Mouse (Mus musculus) lung, embryonic 16.5 days (tissue): ENCODE measurements around the gene Rbms1. TPM values are rescaled to one million over a fixed set of nuclear protein-coding genes. Genes with fewer than 3 reads are reported as not detected.

Experiments
- ATAC-seq: fragments of 200-750 bp; cut with Nextera tagmentation; 2 replicates; pipeline ENCODE4 v1.8.0; 2017; ENCODE audit warnings: low read depth, mild to moderate bottlenecking, moderate library complexity
- H3K27ac ChIP-seq: fragments of 300-500 bp; sonication (generic); 2 replicates; pipeline ENCODE4 v1.5.1; 2014; ENCODE audit warnings: mild to moderate bottlenecking, control low read depth, low read length
- H3K27me3 ChIP-seq: fragments of 300-500 bp; sonication (generic); 2 replicates; pipeline ENCODE4 v1.6.1; 2014; ENCODE audit warnings: low read depth, low read length, mixed read lengths; ENCODE audit not compliant: control insufficient read depth, insufficient read depth
- H3K36me3 ChIP-seq: fragments of 300-500 bp; sonication (generic); 2 replicates; pipeline ENCODE4 v1.6.1; 2014; ENCODE audit warnings: low read length; ENCODE audit not compliant: control insufficient read depth, insufficient read depth
- H3K4me1 ChIP-seq: fragments of 300-500 bp; sonication (generic); replicated peaks from 2 replicates; pipeline ENCODE4 v1.6.1; 2014; ENCODE audit warnings: low read length, mixed read lengths; ENCODE audit not compliant: control insufficient read depth, insufficient read depth
- H3K4me2 ChIP-seq: fragments of 300-500 bp; sonication (generic); 2 replicates; pipeline ENCODE4 v1.6.1; 2014; ENCODE audit warnings: low read depth, low read length, control low read depth
- H3K4me3 ChIP-seq: fragments of 300-500 bp; sonication (generic); 2 replicates; pipeline ENCODE4 v1.5.1; 2014; ENCODE audit warnings: mild to moderate bottlenecking, low read length, control low read depth
- H3K9ac ChIP-seq: fragments of 300-500 bp; sonication (generic); 2 replicates; pipeline ENCODE4 v1.6.1; 2014; ENCODE audit warnings: low read length, control low read depth
- H3K9me3 ChIP-seq: fragments of 300-500 bp; sonication (generic); 2 replicates; pipeline ENCODE4 v1.6.1; 2016; ENCODE audit warnings: low read length; ENCODE audit not compliant: control insufficient read depth
- WGBS: fragments of 180-500 bp; shearing (Covaris S2); extraction: QIAGEN DNeasy Blood & Tissue Kit; methylation state at CpG from one replicate; pipeline ENCODE4 v1.1.7; 2014; 5-methylcytosine and 5-hydroxymethylcytosine counted together
- polyA plus RNA-seq: library from polyadenylated mRNA; unstranded; fragments of >200 nt; fragmentation: Nextera tagmentation; extraction: Ambion mirVana; gene quantifications from 2 replicates; pipeline ENCODE4 v1.2.1, GENCODE M21; 2015

Gene Rbms1
- polyA plus RNA-seq, 1 experiment from 2014 or later, result 129 TPM

DNA sequence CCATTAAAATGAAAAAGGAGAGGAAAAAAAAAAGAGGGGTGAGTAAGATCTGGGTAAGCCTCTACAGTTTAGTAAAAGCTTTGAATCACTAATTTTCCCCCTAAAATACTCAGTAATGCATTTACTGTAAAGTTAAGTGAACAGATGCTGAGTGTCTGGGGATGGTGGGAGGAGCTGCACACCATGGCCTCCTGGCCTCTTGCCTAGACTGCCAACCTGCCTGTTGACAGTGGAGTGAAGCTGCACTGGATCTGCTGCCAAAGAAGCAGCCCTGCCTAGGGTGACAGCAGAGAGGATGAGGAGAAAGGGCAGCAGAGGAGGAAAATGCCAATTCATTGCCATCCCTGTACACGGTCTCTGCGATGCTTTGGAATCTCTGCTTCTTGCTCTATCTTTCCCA, 99.2 kb downstream of the Rbms1 start:
- H3K27ac ChIP-seq, result peak overlapping the region; percentile 72
- H3K27me3 ChIP-seq, result no peaks in the 10 kb centered on the region
- H3K4me3 ChIP-seq, result no peak overlapping the region
- no peak overlapping the region for H3K4me2 ChIP-seq
- H3K9ac ChIP-seq, result no peak overlapping the region
- H3K9me3 ChIP-seq, result no peaks in the 10 kb centered on the region
- 84% methylated on average over 2 of the region's 2 CpGs for WGBS
- peak; percentile 62 for ATAC-seq
- H3K36me3 ChIP-seq, result peaks cover 7% of the 10 kb centered on the region
- peaks cover 41% of the 10 kb centered on the region for H3K4me1 ChIP-seq

DNA sequence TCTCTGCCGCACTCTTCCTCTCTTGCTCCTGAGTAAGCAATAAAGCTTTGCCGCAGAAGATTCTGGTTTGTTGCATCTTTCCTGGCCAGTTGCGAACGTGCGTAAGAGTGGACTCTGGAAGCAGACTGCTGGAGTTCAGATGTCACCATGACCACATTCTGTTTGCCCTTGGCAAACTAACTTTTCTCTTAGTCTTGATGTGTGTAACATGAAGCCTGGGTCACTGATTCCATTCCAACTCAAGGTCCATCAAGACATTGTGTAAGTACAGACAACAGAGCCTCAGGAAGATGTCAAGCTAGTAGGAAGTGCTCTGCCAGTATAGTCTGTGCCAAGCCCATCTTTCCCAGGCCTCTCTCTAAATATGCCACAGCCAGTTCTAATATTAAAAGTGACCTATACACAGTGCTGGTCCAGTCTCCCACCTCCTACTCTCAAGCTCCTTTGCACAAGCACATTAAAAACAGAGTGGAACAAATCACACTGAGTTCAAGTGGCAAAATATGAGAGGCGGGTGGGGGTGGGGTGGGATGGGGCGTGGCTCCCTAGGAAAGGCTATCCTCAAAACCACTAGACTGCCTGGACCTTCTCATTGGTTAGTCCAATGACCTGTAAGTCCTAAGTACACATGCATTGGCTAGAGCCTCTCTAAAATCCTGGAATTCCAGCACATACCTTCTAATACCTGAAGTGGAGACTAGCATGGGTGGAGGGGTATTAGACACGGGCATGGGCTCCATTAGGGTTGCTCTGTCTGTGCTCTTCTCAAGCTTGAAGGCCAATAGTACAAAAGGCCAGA, 99.9 kb downstream of the Rbms1 start:
- Histone ChIP-seq H3K9ac (no peak overlapping the region), H3K36me3 (peaks cover 13% of the 10 kb centered on the region), H3K27ac (peak overlapping the region; percentile 72), H3K4me1 (peaks cover 36% of the 10 kb centered on the region), H3K4me3 (no peak overlapping the region), H3K27me3 (no peaks in the 10 kb centered on the region), H3K9me3 (peaks cover 2% of the 10 kb centered on the region; the same call in 1 of the 2 replicates), H3K4me2 (no peak overlapping the region)
- peak; percentile 85 for ATAC-seq
- 69% methylated on average over 8 of the region's 8 CpGs for WGBS

DNA sequence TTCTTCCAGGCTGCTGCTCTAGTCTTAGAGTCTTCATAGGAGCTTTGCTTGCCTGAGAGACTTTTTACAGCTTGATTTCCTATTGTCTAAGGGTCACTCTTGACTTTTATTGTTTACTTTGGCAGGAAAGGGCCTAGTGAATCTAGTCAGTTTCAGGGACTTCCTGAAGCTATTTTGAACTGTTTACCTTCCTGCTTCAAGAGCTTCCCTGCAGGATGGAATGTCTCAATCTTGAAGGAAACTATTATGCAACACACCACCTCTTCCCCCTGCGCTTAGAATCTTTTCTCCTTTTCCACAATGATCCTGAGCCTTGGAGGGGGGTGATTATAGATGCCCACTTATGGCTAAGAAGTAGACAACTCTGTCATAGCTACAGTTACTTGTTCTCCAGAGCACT, 104.9 kb downstream of the Rbms1 start:
- Histone ChIP-seq H3K4me1 (peaks cover 30% of the 10 kb centered on the region), H3K4me3 (no peak overlapping the region), H3K9me3 (peaks cover 2% of the 10 kb centered on the region; the same call in 1 of the 2 replicates), H3K27ac (no peak overlapping the region), H3K27me3 (no peaks in the 10 kb centered on the region), H3K4me2 (no peak overlapping the region), H3K9ac (no peak overlapping the region), H3K36me3 (peaks cover 13% of the 10 kb centered on the region)
- no peak for ATAC-seq
- 50% methylated on average over 1 of the region's 1 CpGs for WGBS

DNA sequence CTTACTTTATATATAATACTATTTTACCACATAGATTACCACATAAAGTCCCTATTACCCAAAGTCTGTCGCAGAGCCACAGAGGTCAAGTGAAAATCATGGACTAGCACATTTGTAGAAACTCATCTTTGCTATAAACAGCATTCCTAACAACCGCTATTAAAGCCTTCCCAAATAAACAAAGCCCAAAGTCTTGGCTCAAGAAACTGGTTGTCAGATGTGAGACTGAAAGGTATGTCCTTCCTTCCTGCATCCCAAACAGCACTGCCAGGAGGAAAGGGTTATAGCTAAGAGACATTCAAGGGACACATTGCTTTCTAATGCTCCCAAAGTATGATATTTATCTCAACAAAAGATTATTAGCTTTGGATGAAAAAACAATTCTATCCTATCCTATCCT, 106.9 kb downstream of the Rbms1 start:
- H3K27me3 ChIP-seq, result no peaks in the 10 kb centered on the region
- H3K9ac ChIP-seq, result no peak overlapping the region
- no peak for ATAC-seq
- 43% methylated on average over 2 of the region's 2 CpGs for WGBS
- no peak overlapping the region for H3K27ac ChIP-seq
- peaks cover 2% of the 10 kb centered on the region; the same call in 1 of the 2 replicates for H3K9me3 ChIP-seq
- peaks cover 46% of the 10 kb centered on the region for H3K4me1 ChIP-seq
- no peak overlapping the region for H3K4me2 ChIP-seq
- H3K36me3 ChIP-seq, result peaks cover 13% of the 10 kb centered on the region
- H3K4me3 ChIP-seq, result no peak overlapping the region

- Histone ChIP-seq H3K36me3 (peaks cover 13% of the 10 kb centered on the region), H3K4me2 (no peak overlapping the region), H3K4me3 (no peak overlapping the region), H3K9ac (no peak overlapping the region), H3K4me1 (peaks cover 57% of the 10 kb centered on the region), H3K27ac (0 out of 2 replicates have a peak overlapping the region, but pooled peaks have one; percentile 40), H3K27me3 (no peaks in the 10 kb centered on the region), H3K9me3 (peaks cover 2% of the 10 kb centered on the region; the same call in 1 of the 2 replicates)
- ATAC-seq, result peak; percentile 77
- 16% methylated on average over 4 of the region's 4 CpGs for WGBS
Measured at GRCm38 (mm10) chr2:60855006-60855405, 108.0 kb downstream of the Rbms1 start.

DNA sequence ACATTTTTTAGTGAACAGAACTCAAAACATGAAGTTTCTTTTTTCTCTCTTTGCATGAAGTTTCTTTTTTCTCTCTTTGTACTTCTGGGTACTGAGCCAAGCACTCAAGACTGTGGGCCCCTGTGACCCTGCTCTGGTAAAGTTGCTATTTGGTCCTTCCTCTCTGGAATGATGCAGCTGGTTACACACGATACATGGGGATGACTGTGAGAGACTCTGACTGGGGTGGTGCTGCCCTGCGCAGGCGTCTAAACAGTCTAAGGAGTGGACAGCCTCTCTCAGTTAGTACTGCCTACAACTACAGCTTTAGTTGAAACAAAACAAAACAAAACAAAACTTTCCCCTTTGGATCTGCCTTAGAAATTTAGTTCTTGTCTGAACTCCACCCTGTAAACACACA, 111.1 kb downstream of the Rbms1 start:
- Histone ChIP-seq H3K4me1 (peaks cover 49% of the 10 kb centered on the region), H3K4me2 (no peak overlapping the region), H3K36me3 (no peaks in the 10 kb centered on the region), H3K9ac (no peak overlapping the region), H3K27me3 (no peaks in the 10 kb centered on the region), H3K4me3 (no peak overlapping the region), H3K27ac (no peak overlapping the region), H3K9me3 (no peaks in the 10 kb centered on the region)
- 0 out of 2 replicates have a peak, but pooled peaks have one; percentile 26 for ATAC-seq
- 34% methylated on average over 3 of the region's 3 CpGs for WGBS

DNA sequence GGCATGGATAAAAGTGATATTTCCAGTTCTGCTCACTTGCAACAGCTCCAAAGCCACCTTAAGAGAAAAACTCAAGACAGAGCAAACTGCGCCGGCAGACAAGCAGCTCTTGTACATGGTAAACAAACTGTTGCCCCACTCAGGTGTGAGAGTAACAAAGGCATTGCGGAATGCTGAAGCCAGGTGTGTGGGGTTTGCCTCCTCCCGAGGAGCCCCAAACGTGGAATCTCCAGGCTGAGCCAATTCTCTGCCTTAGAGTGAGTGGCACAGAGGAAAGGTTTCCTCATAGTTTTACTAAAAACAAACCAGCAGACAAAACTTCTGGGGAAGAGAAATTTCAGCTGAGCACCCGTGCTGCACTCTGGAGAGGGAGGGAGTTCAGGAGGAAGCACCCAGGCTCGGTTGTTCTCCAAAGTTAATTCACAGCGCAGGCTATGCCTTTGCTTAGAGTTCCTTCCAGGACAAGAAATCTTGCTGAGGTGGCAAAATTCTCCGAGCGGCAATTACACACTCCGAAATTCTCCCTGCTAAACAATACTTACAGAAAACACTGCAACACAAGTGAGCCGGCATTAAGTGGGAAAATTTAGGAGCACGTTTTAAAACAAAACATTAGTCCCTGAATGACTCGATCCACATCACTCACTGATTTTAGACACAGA, 111.8 kb downstream of the Rbms1 start:
- no peaks in the 10 kb centered on the region for H3K36me3 ChIP-seq
- WGBS, result 37% methylated on average over 14 of the region's 14 CpGs
- no peak overlapping the region for H3K4me3 ChIP-seq
- peak; percentile 69 for ATAC-seq
- H3K4me1 ChIP-seq, result peaks cover 44% of the 10 kb centered on the region
- H3K9ac ChIP-seq, result no peak overlapping the region
- H3K4me2 ChIP-seq, result peak overlapping the region; percentile 22; the same call in 1 of the 2 replicates
- peak overlapping the region; percentile 31 for H3K27ac ChIP-seq
- no peaks in the 10 kb centered on the region for H3K9me3 ChIP-seq
- no peaks in the 10 kb centered on the region for H3K27me3 ChIP-seq

- H3K9ac ChIP-seq, result no peak overlapping the region
- H3K9me3 ChIP-seq, result no peaks in the 10 kb centered on the region
- no peak overlapping the region for H3K4me2 ChIP-seq
- H3K4me3 ChIP-seq, result no peak overlapping the region
- whole genome bisulfite sequencing, result 90% methylated on average over 4 of the region's 4 CpGs
- peaks cover 39% of the 10 kb centered on the region for H3K4me1 ChIP-seq
- no peaks in the 10 kb centered on the region for H3K36me3 ChIP-seq
- no peaks in the 10 kb centered on the region for H3K27me3 ChIP-seq
- ATAC-seq, result no peak
- no peak overlapping the region for H3K27ac ChIP-seq
Measured at GRCm38 (mm10) chr2:60848478-60848877, 114.5 kb downstream of the Rbms1 start.

DNA sequence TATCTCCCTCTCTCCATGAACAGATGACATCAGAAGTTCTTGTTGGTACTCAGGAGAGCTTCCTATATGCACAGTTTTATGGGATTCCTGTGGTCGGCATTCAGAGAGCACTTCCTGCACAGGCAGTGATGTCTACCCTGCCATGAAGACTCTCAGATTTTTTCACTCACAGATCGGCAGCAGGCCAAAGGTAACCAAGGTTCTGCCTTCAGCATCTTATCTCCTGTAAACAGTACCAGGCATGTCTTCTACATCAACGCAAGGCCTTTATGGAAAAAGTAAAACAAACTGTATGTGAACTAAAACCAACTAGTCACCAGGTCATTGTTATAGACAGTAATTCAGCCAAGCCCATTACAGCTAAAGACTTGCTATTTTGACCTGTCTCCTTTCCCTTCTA, 115.0 kb downstream of the Rbms1 start:
- no peak for ATAC-seq
- WGBS, result 53% methylated on average over 3 of the region's 3 CpGs
- H3K4me1 ChIP-seq, result peaks cover 41% of the 10 kb centered on the region

More for the DNA sequence above, 115.0 kb downstream of the Rbms1 start:
- H3K9me3 ChIP-seq, result no peaks in the 10 kb centered on the region
- H3K9ac ChIP-seq, result no peak overlapping the region
- H3K4me2 ChIP-seq, result no peak overlapping the region
- H3K27ac ChIP-seq, result no peak overlapping the region
- no peak overlapping the region for H3K4me3 ChIP-seq
- H3K27me3 ChIP-seq, result no peaks in the 10 kb centered on the region
- H3K36me3 ChIP-seq, result no peaks in the 10 kb centered on the region
